Mouse (Mus musculus): Measurements from ENCODE around the gene Sec61a1.

DNA sequence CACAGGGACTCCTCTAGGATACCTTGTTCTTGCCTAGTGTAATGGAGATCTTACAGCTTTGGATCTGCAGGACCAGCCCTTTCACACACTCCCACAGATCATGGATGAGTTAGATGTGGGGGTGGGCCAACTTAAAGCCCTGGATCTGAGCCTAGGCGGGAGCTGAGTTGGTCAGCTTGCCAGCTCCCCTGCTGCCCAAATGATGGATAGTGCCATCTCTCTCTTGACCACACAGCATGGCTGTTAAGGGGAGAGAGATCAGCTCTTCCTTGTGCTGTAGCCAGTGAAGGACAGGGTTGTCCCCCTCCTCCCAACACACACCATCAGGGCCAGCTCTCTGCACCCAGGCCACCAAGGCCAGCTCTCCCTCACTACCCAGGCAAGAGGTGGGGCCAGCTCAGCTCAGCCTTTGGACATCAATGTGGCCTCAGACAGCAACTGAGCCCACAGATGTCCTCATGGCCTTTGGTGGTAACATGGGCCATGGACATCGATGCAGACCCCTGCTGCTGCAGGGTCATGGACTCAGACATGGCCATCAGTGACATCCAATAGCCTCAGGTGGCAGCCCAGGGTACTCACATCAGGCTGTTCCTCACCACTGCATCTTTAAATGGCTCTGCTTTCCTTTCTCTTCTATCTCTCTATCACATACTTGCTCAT, 21.5 kb upstream of the Sec61a1 start:
- TF ChIP-seq MAX (IDR thresholded peaks at IDR 0.05; ENCODE audit: low read length) (no peak), ZMIZ1 (IDR thresholded peaks at IDR 0.05; ENCODE audit: low read depth, low read length) (no peak), EP300 (IDR thresholded peaks at IDR 0.05; ENCODE audit: low read depth in 1 of 2, low read length in 2 of 2) (no peak)
